In genomic region chr9:70496990-70497389, GRCm38 (mm10) we compare ENCODE assay signal across 17 mouse cellular contexts.
"Had no signal": no experiment of that assay in that cellular context is flagged by ENCODE, and none has a peak within 500 bp of the region (broad histone marks: within the 10 kb centered on the region; RNA-seq: fewer than 3 reads in every experiment).

No protein-coding gene starts in this region.

- H3K27ac ChIP-seq: kidney, postnatal 0 days; layer of hippocampus, adult 2 months; liver, embryonic 14.5 days; macrophage; stomach, postnatal 0 days had no signal

- H3K9me3 ChIP-seq: megakaryocyte, embryonic 14.5 days had no signal

- ATAC-seq: intestine, postnatal 0 days had no signal

- H3K4me3 ChIP-seq: layer of hippocampus, adult 2 months; megakaryocyte, embryonic 14.5 days had no signal

- H3K4me2 ChIP-seq: midbrain, embryonic 11.5 days had no signal

- H3K27me3 ChIP-seq: megakaryocyte, embryonic 14.5 days had no signal

- DNase-seq: kidney, adult 2 months; kidney, postnatal 25 days; layer of hippocampus, adult 9-11 months; lung, adult 2 months; midbrain, embryonic 14.5 days; right cerebral cortex, postnatal 14 days; right cerebral cortex, postnatal 4 days; thymus, adult 2 months; thymus, postnatal 25 days had no signal

- H3K9ac ChIP-seq: liver, embryonic 14.5 days had no signal
